Comparison of ENCODE assay signal across 10 mouse cellular contexts in the genomic region with DNA sequence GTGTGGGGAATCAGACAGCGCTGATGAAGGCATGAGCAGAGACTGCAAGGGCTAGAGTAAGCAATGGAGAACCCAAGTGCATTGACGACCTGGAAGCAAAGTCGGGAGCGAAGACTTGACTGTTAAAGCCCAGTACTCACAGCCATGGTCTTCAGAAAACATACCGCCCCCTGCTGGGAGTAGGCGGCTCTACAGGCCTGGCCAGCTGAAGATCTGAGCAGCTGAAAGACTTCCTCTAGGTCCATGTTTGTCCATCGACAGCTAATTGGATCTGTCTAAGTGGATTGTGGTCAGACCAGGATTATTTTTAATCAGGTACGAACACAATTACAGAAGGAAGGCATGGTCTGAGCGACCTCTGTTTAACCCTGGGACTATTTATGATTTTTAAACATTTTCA.
DNase-seq lines count a peak whose midpoint lies in the region; ATAC-seq and TF ChIP-seq lines count a peak whose summit lies in the region.
"Had no signal": no experiment of that assay in that cellular context is flagged by ENCODE, and none has a peak within 500 bp of the region (broad histone marks: within the 10 kb centered on the region; RNA-seq: fewer than 3 reads in every experiment).

No protein-coding gene starts in this region.

- no peaks in the 10 kb centered on the region for H3K4me1 ChIP-seq in forebrain, embryonic 11.5 days (replicated peaks; ENCODE audit: control insufficient read depth, insufficient read depth, low read length)
- H3K4me1 ChIP-seq in forebrain, embryonic 15.5 days: no peaks in the 10 kb centered on the region
- 0 out of 2 replicates have a peak, but pooled peaks cover 7% of the 10 kb centered on the region for H3K4me1 ChIP-seq in lung, embryonic 14.5 days (ENCODE audit: insufficient read depth)
- H3K4me1 ChIP-seq in liver, embryonic 14.5 days (replicated peaks; ENCODE audit: control insufficient read depth in 2 of 2, insufficient read depth in 2 of 2, low read length in 1 of 2): no peaks in the 10 kb centered on the region

- no peak overlapping the region for H3K4me3 ChIP-seq in forebrain, embryonic 11.5 days (ENCODE audit: low read depth, low read length)
- H3K4me3 ChIP-seq in forebrain, embryonic 15.5 days: no peak overlapping the region
- no peak overlapping the region for H3K4me3 ChIP-seq in lung, embryonic 14.5 days (ENCODE audit: low read depth, low read length)
- H3K4me3 ChIP-seq in liver, embryonic 14.5 days (ENCODE audit: insufficient read depth in 1 of 2, low read depth in 2 of 2, low read length in 2 of 2): no peak overlapping the region
- H3K4me3 ChIP-seq: limb, embryonic 15.5 days had no signal

- no peaks in the 10 kb centered on the region for H3K36me3 ChIP-seq in forebrain, embryonic 11.5 days (ENCODE audit: control insufficient read depth, insufficient read depth, low read length)
- H3K36me3 ChIP-seq in forebrain, embryonic 15.5 days: no peaks in the 10 kb centered on the region
- no peaks in the 10 kb centered on the region for H3K36me3 ChIP-seq in lung, embryonic 14.5 days (ENCODE audit: insufficient read depth)
- no peaks in the 10 kb centered on the region for H3K36me3 ChIP-seq in liver, embryonic 14.5 days (replicated peaks; ENCODE audit: control insufficient read depth, insufficient read depth, low read depth)
- H3K36me3 ChIP-seq: G1E; limb, embryonic 15.5 days had no signal

- H3K27ac ChIP-seq in forebrain, embryonic 11.5 days (ENCODE audit: low read depth, low read length): no peak overlapping the region
- no peak overlapping the region for H3K27ac ChIP-seq in forebrain, embryonic 15.5 days (replicated peaks)
- no peak overlapping the region for H3K27ac ChIP-seq in lung, embryonic 14.5 days (ENCODE audit: low read depth)
- H3K27ac ChIP-seq in liver, embryonic 14.5 days: no peak overlapping the region
- H3K27ac ChIP-seq: limb, embryonic 15.5 days had no signal

- no peak overlapping the region for H3K9ac ChIP-seq in forebrain, embryonic 11.5 days (ENCODE audit: low read length)
- H3K9ac ChIP-seq in forebrain, embryonic 15.5 days (replicated peaks): no peak overlapping the region
- no peak overlapping the region for H3K9ac ChIP-seq in lung, embryonic 14.5 days
- no peak overlapping the region for H3K9ac ChIP-seq in liver, embryonic 14.5 days (replicated peaks)
- H3K9ac ChIP-seq: limb, embryonic 15.5 days had no signal

- H3K4me2 ChIP-seq in forebrain, embryonic 11.5 days (ENCODE audit: low read depth, low read length, severe bottlenecking): no peak overlapping the region
- no peak overlapping the region for H3K4me2 ChIP-seq in forebrain, embryonic 15.5 days (replicated peaks)
- H3K4me2 ChIP-seq in lung, embryonic 14.5 days: no peak overlapping the region
- H3K4me2 ChIP-seq in liver, embryonic 14.5 days (ENCODE audit: low read depth): no peak overlapping the region
- H3K4me2 ChIP-seq: limb, embryonic 15.5 days had no signal

- ATAC-seq in forebrain, embryonic 11.5 days (replicated peaks; ENCODE audit: low FRiP score): no peak
- ATAC-seq in forebrain, embryonic 15.5 days (replicated peaks): no peak
- ATAC-seq in lung, embryonic 14.5 days (ENCODE audit: insufficient read depth): no peak
- ATAC-seq in liver, embryonic 14.5 days (ENCODE audit: insufficient read depth): no peak

- no peaks in the 10 kb centered on the region for H3K9me3 ChIP-seq in forebrain, embryonic 11.5 days (ENCODE audit: control insufficient read depth, low read length)
- no peaks in the 10 kb centered on the region for H3K9me3 ChIP-seq in forebrain, embryonic 15.5 days
- H3K9me3 ChIP-seq in lung, embryonic 14.5 days (ENCODE audit: low read depth, low read length): no peaks in the 10 kb centered on the region
- H3K9me3 ChIP-seq in liver, embryonic 14.5 days (ENCODE audit: control insufficient read depth, low read length): no peaks in the 10 kb centered on the region
- H3K9me3 ChIP-seq: limb, embryonic 15.5 days had no signal

- no peak for TF ChIP-seq EP300 in liver, embryonic 14.5 days (IDR thresholded peaks at IDR 0.05; ENCODE audit: low read depth)

- TF ChIP-seq CTCF in lung, embryonic 14.5 days (IDR thresholded peaks at IDR 0.05; ENCODE audit: low read depth): peak; percentile 55
- peak; percentile 77 for TF ChIP-seq CTCF in liver, embryonic 14.5 days (IDR thresholded peaks at IDR 0.05; ENCODE audit: low read depth)

- H3K27me3 ChIP-seq in forebrain, embryonic 11.5 days (ENCODE audit: control insufficient read depth, insufficient read depth, low read length): no peaks in the 10 kb centered on the region
- no peaks in the 10 kb centered on the region for H3K27me3 ChIP-seq in forebrain, embryonic 15.5 days
- no peaks in the 10 kb centered on the region for H3K27me3 ChIP-seq in lung, embryonic 14.5 days (ENCODE audit: insufficient read depth, low read length)
- H3K27me3 ChIP-seq in liver, embryonic 14.5 days (ENCODE audit: control insufficient read depth, insufficient read depth, low read length): no peaks in the 10 kb centered on the region
- H3K27me3 ChIP-seq: limb, embryonic 15.5 days had no signal

- WGBS in forebrain, embryonic 11.5 days: 75% methylated on average over 9 of the region's 9 CpGs
- 78% methylated on average over 9 of the region's 9 CpGs for WGBS in forebrain, embryonic 15.5 days
- WGBS in lung, embryonic 14.5 days: 83% methylated on average over 9 of the region's 9 CpGs
- WGBS in liver, embryonic 14.5 days (ENCODE audit: insufficient replicate concordance): 52% methylated on average over 9 of the region's 9 CpGs

- DNase-seq in forebrain, embryonic 11.5 days (ENCODE audit: low spot score): peak; percentile 56
- peak; percentile 54 for DNase-seq in lung, embryonic 14.5 days
- no peak for DNase-seq in lung, postnatal 4 days
- peak; percentile 33 for DNase-seq in brain, adult 2 months (ENCODE audit: low read depth, low spot score)
- no peak for DNase-seq in liver, embryonic 14.5 days (ENCODE audit: low read depth in 3 of 3, low spot score in 3 of 3)
- DNase-seq in MN1 (ENCODE audit: low spot score): no peak
- no peak for DNase-seq in heart, adult 8-10 months (ENCODE audit: low spot score)

Comparison
In these comparisons a context has a peak if more than half of its experiments do, and no peak if none do; other contexts are left out.
1. DNase-seq: peak in forebrain, embryonic 11.5 days (single experiment), lung, embryonic 14.5 days (single experiment) and brain, adult 2 months (single experiment); none in lung, postnatal 4 days (0 of 2), liver, embryonic 14.5 days (0 of 3), MN1 (single experiment) and heart, adult 8-10 months (single experiment).